Mouse (Mus musculus) spleen, postnatal 4 days (tissue): ENCODE measurements around the gene Itgad.

ENCODE experiments used
- DNase-seq, 2 experiments: peaks; one replicate each; pipeline ENCODE4 v3.0.0; 2022; ENCODE audit warnings: low spot score in 2 of 2

Itgad gene

DNA sequence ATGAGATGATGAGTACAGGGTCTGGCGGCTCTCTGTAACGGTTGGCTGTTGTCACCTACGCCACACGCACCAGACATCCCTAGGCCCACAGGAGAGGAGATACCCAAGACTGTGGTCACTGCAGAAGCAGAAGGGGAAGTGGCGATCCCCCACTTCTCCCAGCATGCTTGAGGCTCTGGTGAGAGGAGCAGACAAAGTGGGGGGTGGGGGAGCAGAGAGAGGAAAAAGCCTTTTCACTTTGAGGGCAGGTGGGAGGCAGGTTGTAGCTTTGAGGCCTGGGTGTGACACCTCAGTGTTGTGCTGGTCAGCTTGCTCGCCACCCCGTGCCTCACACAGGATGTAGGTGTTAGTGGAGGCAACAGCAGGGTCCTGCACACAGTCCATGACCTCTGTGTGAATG lies 25.9 kb downstream of the Itgad start:
- peak in 1 of 2 experiments; percentile 35 for DNase-seq

DNA sequence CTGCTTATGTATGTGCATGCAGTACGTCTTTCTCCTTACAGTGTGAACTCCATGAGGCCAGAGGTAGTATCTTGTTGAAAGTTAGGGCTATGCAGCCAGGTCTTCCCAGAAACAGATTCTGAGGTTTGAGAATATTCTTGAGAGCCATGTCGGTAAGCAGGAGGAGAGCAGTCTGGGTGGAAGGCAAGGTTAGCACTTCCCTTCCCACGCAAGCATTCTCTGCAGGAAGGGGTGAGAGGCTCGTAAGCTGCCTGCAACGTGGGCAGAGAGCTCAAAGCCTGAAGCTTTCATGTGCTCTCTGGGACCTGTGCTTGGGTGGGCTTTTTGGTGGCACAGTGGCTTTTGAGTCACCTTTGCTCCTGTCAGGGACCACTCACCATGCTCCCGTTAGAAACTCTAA lies 26.4 kb downstream of the Itgad start:
- no peak for DNase-seq

DNA sequence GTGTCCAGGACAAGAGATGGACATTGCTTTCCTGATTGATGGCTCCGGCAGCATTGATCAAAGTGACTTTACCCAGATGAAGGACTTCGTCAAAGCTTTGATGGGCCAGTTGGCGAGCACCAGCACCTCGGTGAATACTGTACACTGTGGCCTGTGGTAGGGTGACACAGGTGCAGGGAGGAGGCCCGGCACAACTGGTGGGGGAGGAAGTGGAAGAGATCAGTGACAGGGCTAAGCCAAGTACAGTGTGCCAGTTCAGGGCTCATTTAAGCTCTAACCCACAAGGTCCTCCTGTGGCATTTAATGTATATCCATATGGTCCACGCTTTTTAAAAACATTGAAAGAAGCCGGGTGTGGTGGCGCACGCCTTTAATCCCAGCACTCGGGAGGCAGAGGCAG lies 27.5 kb downstream of the Itgad start:
- peak in 1 of 2 experiments; percentile 28 for DNase-seq

DNA sequence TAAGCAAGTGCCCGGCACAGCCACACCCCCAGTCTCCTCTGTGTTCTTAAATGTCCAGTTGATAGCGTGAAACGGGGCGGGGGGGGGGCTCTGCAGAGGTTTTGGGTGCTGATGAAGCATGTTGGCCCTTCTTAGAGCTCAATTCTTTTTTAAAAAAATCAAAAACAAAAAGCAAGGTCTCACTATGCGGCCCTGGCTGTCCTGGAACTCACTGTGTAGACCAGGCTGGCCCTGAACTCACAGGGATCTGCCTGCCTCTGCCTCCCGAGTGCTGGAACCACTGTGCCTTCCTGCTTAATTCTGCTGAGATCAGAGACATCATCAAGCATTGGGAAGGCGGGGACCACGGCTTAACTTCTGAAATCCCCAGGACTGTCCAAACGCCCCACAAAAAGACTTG lies 47.4 kb downstream of the Itgad start:
- no peak for DNase-seq

DNA sequence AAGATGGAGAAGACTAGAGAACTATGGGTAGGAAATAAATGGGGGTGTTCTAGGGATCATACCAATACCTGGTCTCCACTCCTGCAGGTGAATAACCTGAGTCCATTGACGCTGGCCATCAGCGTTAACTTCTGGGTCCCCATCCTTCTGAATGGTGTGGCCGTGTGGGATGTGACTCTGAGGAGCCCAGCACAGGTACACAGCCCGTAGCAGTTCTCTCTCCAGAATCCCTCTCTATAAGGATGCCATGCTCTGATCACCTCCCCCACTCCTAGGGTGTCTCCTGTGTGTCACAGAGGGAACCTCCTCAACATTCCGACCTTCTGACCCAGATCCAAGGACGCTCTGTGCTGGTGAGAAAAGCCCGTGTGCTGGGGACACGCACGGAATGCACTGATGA lies 48.9 kb downstream of the Itgad start:
- no peak for DNase-seq

DNA sequence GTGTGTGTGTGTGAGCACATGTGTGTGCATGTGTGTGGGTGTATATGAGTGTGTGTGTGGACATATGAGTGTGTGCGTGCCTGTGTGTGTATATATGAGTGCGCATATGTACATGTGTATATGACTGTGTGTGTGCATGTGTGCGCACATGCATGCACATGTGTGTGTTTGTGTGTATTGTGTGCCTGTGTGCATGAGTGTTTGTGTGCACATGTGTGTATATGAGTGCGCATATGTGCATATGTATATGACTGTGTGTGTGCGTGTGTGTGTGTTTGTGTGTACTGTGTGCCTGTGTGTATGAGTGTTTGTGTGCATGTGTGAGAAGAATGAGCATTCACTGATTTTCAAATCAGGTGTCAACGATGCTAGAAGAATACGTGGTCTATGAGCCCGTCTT lies 50.0 kb downstream of the Itgad start:
- no peak for DNase-seq

DNA sequence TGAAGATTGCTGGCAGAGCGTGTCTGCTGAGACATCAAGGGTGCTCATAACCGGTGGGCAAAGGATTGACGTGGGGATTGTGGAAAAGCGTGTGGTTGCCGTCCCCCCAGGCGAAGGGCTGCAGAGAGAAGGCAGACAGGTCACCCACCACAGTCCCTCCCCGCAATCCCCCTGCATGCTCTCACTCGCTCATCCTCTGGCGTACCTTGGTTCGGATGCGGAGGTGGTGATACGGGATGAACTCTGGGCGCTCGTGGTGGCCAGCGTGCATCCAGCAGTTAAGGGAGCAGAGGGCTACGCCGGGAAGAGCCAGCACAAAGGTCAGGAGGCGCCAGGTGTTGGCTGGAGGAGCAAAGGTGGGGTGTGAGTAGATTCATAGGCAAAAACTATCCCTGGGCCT lies 51.5 kb downstream of the Itgad start:
- peak in 1 of 2 experiments; percentile 61 for DNase-seq

DNA sequence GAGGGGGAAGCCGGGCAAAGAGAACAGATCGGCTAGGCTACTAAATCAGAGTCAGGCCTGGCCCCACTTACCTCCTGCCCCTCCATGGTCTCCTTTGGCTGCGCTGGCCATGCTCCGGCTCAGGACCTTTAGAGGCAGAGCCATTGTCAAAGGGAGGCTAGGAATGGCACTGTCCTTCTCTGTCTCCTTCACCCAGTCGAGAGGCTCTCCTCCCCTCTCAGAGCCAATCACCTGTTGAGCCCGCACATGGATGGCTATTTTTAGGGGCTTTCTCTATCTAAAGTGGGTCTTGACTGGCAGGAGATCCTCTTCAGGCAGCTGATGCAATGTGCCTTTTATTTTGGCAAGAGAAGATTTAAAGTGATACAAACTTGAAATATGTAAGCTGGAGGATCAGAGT lies 52.0 kb downstream of the Itgad start, which contains the start of gene Cox6a2:
Gene Cox6a2 (minus strand): TSS at position 236 of the 400 bp plus-strand sequence.
- DNase-seq, result no peak

DNA sequence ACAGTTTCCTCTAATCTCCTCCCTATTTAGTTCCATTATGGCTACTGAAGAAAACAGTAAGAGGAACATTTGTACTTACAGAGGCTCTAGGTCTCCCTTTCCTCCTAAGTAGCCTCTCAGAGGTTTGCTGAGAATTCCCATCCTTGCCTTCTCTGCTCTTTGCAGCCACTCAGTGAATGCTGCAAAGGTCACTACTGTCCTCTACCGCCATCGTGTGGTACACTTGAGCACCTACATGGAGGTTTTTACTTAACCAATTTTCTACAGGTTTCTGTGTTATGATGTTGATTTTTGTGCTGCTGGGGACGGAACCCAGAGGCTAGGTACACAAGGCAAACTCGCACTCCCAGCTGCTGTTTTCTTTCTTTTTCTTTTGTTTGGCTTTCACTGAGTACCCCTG lies 54.0 kb downstream of the Itgad start:
- peak; percentile 47 to 79 for DNase-seq

DNA sequence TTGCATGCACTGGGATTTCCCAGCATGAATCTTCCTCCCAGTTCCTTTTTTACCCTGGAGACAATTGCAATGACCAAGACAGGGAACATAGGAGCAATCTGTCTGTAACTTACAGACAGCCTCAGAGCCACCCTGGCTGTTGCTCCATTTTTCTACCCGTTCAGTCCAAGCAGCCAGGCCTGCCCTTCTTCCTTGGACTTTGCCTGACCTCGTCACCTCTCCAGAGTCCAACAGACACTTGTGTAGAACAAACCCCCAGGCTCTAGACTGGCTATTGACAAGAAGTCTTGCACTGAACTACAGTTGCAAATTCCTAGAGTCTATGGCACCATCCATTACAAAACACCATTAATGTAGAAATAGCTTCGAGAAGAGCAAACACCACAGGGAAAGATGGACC lies 55.6 kb downstream of the Itgad start:
- DNase-seq, result no peak

DNA sequence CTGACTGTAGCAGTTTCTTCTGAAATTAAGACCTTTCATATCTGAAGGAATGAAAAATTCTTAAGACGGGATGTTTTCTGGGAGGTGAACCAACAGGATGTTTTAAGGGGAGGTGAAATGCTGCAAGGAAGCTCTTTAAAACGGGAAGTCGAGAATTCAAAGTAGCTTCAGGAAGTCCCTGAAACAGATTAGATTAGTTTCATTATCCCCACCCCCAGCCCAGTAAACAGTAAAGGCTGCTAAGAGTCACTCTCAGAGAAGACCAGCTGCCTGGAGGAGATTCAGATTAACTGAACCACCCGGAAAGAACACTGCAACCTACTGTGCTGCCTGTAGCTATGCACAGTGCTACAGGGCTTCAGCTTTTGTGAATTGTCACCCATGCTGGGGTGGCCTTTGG lies 65.8 kb downstream of the Itgad start:
- DNase-seq, result no peak

DNA sequence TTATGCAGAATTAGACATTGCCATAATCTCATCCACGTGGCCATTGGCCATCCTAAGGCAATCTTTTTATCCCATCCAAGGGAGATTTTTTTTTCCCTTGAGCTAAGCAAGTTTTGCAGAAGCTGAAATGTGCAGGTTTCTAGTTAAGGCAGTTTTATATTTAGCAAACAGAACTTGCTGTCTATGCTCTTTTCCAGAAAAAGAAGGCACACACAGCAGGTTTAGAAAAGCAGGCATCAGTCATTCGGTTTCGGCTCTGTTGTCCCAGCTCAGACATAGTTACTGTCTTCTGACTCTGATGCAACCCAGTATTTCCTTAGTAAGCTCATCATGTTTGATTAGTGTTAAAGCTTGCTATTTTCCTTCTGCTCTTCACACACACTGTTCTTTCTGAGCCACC lies 66.8 kb downstream of the Itgad start:
- DNase-seq, result no peak

DNA sequence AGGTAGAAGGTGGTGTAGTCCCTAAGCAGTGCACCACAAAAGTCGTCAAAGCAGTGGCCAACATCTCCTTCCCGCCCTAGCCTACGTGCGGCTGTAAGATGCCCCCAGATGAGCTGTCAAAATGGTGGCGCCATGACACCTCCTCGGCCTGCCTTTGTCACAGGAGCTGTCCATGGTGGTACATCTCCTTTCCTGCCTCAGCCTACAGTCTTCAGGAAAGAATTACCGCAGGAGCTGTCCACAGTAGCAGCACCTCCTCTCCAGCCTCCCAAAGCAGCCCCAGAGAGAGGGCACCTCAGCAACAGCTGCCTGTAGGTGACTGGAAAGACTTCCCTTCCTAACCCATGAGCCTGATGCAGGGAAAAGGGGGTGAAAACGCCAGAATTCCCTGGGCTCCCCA lies 77.6 kb downstream of the Itgad start:
- no peak for DNase-seq

DNA sequence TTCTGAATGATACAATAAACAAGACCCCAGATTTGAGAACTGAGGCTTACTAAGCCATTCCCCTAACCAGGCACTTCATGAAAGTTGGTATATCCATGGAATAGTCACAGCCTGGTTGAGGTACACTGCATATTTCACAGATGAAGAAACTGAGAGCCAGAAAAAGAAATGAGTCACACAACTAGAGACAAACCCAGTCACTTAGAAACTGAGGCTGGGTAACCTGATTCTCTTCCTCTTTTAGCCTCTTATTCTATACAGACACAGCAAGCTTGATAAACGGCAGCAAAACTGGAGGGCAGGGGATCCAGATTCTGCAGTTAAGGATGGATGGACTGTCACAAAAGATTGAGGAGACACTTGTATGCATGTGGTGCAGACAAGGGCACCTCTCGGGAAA lies 80.6 kb downstream of the Itgad start:
- no peak for DNase-seq

DNA sequence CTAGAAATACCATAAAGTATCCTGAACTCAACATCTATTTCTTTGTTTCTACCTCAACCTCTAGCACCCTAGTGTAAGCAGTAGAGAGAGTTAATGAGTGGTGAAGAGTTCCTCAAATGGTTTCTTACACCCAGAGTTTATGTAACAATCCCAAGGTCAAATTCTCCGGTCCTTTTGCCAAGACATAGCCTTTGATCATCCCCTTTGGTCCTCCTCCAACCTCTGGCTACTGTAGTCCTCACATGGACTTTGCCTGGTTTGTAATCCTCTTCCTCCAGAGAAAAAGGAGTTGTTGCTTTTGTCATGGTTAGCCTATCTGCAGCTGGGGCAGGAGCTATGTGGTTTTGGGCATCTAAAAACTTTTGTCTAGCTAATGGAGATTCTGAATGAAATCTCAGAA lies 81.3 kb downstream of the Itgad start:
- no peak for DNase-seq

DNA sequence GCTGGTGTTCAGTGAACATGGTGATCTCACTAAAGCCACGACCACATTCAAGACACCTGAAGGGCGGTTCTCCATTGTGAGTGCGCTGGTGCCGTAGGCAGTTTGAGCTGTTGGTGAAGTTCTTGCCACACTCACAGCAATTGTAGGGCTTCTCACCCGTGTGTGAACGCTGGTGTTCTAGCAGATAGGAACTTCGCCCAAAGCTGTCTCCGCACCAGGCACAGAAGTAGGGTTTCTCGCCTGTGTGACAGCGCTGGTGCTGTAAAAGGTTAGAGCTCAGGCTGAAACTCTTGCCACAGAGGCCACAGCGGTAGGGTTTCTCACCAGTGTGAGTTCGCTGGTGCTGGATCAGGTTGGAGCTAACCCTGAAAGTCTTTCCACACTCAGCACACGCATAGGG lies 82.2 kb downstream of the Itgad start:
- DNase-seq, result no peak

DNA sequence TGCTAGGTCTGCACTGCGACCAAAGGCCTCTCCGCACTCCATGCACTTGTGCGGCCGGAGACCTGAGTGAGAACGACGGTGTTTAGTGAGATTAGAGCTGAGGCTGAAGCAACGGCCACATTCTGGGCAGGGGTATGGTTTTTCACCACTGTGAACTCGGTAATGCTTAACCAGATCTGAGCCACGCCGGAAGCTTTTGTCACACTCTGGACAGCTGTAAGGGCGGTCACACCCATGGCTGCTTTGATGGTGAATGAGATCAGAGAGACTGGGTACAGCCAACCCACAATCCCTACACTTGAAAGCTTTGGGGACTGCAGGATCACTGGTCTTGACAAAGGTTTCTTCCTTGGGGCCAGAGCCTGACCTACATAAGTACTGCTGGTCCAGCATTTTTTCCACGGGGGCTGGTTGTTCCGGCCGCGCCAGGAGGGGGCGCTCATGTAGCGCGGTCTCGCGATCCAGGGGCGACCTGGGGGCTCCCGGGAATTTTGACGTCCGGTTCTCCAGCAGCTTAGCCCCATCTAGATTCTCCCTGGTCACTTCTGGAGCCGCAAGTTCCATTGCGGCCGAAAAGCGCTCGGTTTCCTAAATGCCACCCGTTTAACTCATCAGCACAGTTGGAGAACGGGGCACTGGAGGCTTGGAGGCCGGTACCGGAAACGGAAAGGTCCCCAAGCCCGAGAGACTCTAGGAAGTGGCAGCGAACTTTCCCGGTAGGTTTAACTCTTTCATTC lies 82.8 kb downstream of the Itgad start, which contains the start of gene Armc5:
Gene Armc5 (plus strand): TSS at position 487 of the 737 bp plus-strand sequence.
- DNase-seq, result peak; percentile 86 to 95

DNA sequence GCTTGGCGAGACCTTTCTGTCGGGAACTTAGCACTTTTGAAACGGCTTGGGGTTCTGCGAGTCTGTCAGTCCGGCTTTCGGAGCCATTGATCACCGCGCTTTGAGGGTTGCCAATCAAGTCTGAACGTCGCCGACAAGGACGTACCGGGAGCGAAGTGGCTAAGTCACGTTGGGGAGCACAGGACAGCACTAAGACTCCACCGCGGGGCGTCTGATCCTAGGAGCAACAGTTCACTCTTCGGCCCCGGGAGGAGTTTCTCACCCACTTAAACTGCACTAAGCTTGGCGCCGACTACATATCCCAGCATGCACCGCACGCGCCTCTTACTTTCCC lies 83.4 kb downstream of the Itgad start:
- DNase-seq, result no peak

DNA sequence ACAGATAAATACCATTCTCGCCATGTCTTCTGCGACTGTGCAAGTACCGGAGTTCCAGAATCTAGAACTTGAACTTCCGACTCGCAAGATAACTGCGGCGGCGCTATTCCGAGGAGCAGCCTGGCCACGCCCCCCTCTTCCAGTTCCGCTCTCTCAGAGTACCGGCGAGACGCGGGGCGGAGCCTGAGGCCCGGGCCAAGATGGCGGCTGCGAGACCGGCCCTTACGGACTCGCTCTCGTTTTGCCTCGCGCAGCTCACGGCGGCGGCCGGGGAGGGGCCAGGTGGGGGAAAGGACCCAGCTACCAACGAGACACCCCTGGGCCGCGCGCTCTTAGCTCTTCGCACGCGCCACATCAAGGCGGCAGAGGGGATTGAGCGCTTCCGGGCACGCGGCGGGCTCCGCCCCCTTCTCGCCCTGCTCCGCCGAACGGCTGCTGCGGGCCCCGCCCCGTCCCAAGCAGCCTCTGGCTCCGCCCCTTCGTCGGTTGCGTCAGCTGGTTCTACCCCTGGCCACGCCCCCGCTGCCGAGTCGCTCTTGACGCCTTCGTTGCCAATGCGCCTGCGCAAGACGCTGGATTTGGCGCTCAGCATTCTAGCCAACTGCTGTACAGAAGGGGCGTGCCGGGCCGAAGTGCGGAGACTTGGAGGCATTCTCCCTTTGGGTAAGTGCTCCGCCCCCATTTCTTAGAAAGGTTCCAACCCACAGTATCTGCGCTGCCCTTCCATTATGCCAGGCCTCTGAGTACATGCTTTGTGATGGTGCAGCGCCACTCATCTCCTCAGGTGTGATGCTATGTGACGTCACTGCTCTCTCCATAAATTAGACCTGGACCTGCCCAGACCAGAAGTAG lies 84.0 kb downstream of the Itgad start, which contains the start of gene 9130023H24Rik:
Gene 9130023H24Rik (minus strand): TSS at position 105 of the 852 bp plus-strand sequence.
- DNase-seq, result peak; percentile 100

DNA sequence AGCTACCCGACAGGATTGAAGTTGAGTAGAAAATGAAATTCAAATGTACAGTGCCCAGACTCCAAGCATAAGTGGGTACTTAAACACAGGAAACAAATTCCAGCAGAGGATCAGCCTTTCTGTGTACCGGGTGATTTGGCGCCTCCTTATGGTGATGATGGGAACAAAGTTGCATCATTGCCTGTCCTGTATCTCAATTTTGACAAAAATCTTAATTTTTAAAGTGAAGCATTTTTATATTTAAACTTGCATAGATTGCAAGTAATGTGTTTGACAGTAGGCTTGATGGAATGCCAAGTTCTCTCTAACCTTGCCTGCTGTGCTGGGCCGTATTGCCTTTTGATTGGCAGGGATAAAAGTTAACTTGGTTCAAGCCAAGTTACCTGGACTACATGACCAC lies 84.8 kb downstream of the Itgad start:
- DNase-seq, result peak; percentile 70 to 76

DNA sequence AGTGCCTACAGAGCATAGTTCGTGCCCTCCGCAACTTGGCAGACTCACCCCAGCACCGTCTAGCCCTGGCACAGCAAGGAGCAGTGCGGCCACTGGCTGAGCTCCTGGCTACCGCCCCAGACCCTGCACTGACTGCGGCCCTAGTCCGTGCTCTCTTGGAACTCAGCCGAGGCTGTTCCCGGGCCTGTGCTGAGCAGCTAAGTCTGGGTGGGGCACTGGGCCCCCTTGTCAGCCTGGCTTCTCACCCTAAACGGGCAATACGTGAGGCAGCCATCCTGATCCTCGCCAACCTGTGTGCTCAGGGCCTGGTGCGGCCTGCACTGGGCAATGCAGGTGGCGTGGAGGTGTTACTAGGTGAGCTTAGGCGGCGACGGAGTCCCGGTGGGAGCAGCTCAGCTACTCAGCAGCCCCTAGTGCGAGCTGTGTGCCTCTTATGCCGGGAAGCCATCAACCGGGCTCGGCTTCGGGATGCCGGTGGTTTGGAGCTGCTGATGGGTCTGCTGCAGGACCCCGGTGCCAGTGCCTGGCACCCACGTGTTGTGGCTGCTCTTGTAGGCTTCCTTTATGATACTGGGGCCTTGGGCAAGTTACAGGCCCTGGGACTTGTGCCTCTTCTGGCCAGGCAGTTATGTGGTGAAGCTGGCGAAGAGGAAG lies 86.1 kb downstream of the Itgad start:
- peak in 1 of 2 experiments; percentile 68 for DNase-seq

DNA sequence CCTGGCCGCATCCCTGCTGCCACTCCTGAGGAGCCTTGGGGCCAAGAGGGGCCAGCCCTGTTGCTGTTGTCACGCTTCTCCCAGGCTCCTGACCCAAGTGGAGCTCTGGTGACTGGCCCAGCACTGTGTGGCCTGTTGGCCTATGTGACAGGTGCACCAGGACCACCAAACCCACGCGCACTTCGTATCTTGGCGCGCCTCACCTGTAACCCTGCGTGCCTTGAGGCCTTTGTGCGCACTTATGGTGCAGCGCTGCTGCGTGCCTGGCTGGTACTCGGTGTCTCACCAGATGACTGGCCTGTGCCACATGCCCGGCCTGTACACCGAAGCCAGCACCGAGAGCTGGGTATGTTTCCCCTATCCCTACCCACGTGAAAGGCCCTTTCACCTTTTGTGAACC lies 88.2 kb downstream of the Itgad start:
- DNase-seq, result no peak

DNA sequence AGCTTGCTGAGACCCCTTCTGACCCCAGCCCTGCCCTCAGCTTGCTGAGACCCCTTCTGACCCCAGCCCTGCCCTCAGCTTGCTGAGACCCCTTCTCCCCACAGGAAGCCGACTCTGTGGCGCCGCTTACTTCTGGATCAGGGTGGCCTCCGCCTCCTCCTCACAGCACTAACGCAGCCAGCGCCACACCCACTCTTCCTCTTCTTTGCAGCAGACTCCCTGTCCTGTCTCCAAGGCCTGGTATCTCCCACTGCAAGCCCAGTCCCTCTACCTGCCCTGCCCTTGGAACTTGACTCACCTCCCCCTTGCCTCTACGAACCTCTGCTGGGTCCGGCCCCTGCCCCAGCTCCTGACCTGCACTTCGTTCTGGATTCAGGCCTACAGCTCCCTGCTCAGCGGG lies 89.7 kb downstream of the Itgad start:
- no peak for DNase-seq
